10 mouse cellular contexts compared by ENCODE assay signal in genomic region chr6:119089173-119089572, GRCm38 (mm10).
DNase-seq lines count a peak whose midpoint lies in the region; ATAC-seq lines count a peak whose summit lies in the region.
"Had no signal": no experiment of that assay in that cellular context is flagged by ENCODE, and none has a peak within 500 bp of the region (broad histone marks: within the 10 kb centered on the region; RNA-seq: fewer than 3 reads in every experiment).

No protein-coding gene starts in this region.

- H3K4me2 ChIP-seq in heart, embryonic 15.5 days = peak overlapping the region; percentile 41
- H3K4me2 ChIP-seq: embryonic facial prominence, embryonic 12.5 days had no signal

- 27% methylated on average over 8 of the region's 8 CpGs for WGBS in heart, embryonic 15.5 days

- H3K4me1 ChIP-seq in heart, embryonic 15.5 days (replicated peaks) = peaks cover 59% of the 10 kb centered on the region

- H3K9me3 ChIP-seq in heart, embryonic 15.5 days (replicated peaks) = no peaks in the 10 kb centered on the region
- H3K9me3 ChIP-seq: embryonic facial prominence, embryonic 12.5 days had no signal

- peak; percentile 63 for DNase-seq in left cerebral cortex, postnatal 4 days
- DNase-seq in left cerebral cortex, adult 8-10 months (ENCODE audit: low spot score in 2 of 2) = no peak
- peak; percentile 85 for DNase-seq in adrenal gland, postnatal 25 days
- peak; percentile 33 for DNase-seq in skeletal muscle tissue, adult 2 months (ENCODE audit: low read depth, low spot score)
- no peak for DNase-seq in frontal cortex, postnatal 36 days (ENCODE audit: low spot score in 2 of 2)
- DNase-seq in left cerebral cortex, adult 18-20 months (ENCODE audit: low spot score in 2 of 2) = no peak

- no peaks in the 10 kb centered on the region for H3K27me3 ChIP-seq in heart, embryonic 15.5 days
- H3K27me3 ChIP-seq: embryonic facial prominence, embryonic 12.5 days had no signal

- no peaks in the 10 kb centered on the region for H3K36me3 ChIP-seq in heart, embryonic 15.5 days
- H3K36me3 ChIP-seq: embryonic facial prominence, embryonic 12.5 days had no signal

- no peak overlapping the region for H3K9ac ChIP-seq in heart, embryonic 15.5 days
- H3K9ac ChIP-seq: embryonic facial prominence, embryonic 12.5 days had no signal

- intact Hi-C loops in left cerebral cortex, postnatal 4 days (cut with DNase I) = no loop called here

- peak overlapping the region; percentile 75 for H3K27ac ChIP-seq in heart, embryonic 15.5 days
- H3K27ac ChIP-seq: embryonic facial prominence, embryonic 12.5 days; left cerebral cortex, adult 2 months had no signal

- no peak overlapping the region for H3K4me3 ChIP-seq in heart, embryonic 15.5 days
- H3K4me3 ChIP-seq: embryonic facial prominence, embryonic 12.5 days; left cerebral cortex, adult 2 months had no signal

- no peak for ATAC-seq in heart, embryonic 15.5 days (replicated peaks; ENCODE audit: insufficient number of reproducible peaks, insufficient read depth, low FRiP score, low read depth)
- no peak for ATAC-seq in megakaryocyte-erythroid progenitor cell, adult 5-6 weeks (replicated peaks; ENCODE audit: low FRiP score, low TSS enrichment, poor library complexity, severe bottlenecking)

Comparison
In these comparisons a context has a peak if more than half of its experiments do, and no peak if none do; other contexts are left out.
1. DNase-seq: peak in left cerebral cortex, postnatal 4 days (single experiment), adrenal gland, postnatal 25 days (single experiment) and skeletal muscle tissue, adult 2 months (single experiment); none in left cerebral cortex, adult 8-10 months (0 of 2), frontal cortex, postnatal 36 days (0 of 2) and left cerebral cortex, adult 18-20 months (0 of 2).